Mouse (Mus musculus) thymus, postnatal 25 days (tissue): Measurements from ENCODE around the gene Ptcd3.
"Not testable (repeated sequence)": the region's sequence is repeated elsewhere in the genome, so short reads cannot be mapped to it uniquely, and the experiment has no call there.

Experiments
- DNase-seq: peaks from one replicate; pipeline ENCODE4 v3.0.0; 2022

Ptcd3 gene

GRCm38 (mm10) chr6:71868809-71869208 lies 39.7 kb downstream of the Ptcd3 start:
- DNase-seq: no peak

- DNase-seq: no peak
Measured at GRCm38 (mm10) chr6:71867751-71868150, 40.8 kb downstream of the Ptcd3 start.

GRCm38 (mm10) chr6:71846906-71847305 lies 61.6 kb downstream of the Ptcd3 start:
- not testable (repeated sequence) for DNase-seq

- DNase-seq: no peak
Measured at GRCm38 (mm10) chr6:71840597-71841290, 67.8 kb downstream of the Ptcd3 start.

GRCm38 (mm10) chr6:71839815-71840214 lies 68.7 kb downstream of the Ptcd3 start:
- no peak for DNase-seq

- DNase-seq: no peak
Measured at GRCm38 (mm10) chr6:71836811-71837210, 71.7 kb downstream of the Ptcd3 start.

GRCm38 (mm10) chr6:71831581-71831960 lies 77.0 kb downstream of the Ptcd3 start:
- DNase-seq: peak; percentile 91

- peak; percentile 94 for DNase-seq
Measured at GRCm38 (mm10) chr6:71830690-71831580, 77.6 kb downstream of the Ptcd3 start, which contains the start of gene Immt. Gene Immt, plus strand, starts transcription at chr6:71831331.
